Mouse (Mus musculus) intestine, embryonic 16.5 days (tissue): ENCODE measurements around the gene Vmn2r21. TPM values are rescaled to one million over a fixed set of nuclear protein-coding genes. Genes with fewer than 3 reads are reported as not detected.
"Not testable (repeated sequence)": the region's sequence is repeated elsewhere in the genome, so short reads cannot be mapped to it uniquely, and the experiment has no call there.

Experiments
- ATAC-seq: fragments of 200-750 bp; cut with Nextera tagmentation; 2 replicates; pipeline ENCODE4 v1.8.0; 2017; ENCODE audit warnings: moderate TSS enrichment, moderate library complexity
- H3K27ac ChIP-seq: fragments of 300-500 bp; sonication (generic); 2 replicates; pipeline ENCODE4 v1.5.1; 2014; ENCODE audit warnings: mild to moderate bottlenecking, low read length
- H3K27me3 ChIP-seq: fragments of 300-500 bp; sonication (generic); replicated peaks from 2 replicates; pipeline ENCODE4 v1.6.1; 2014; ENCODE audit warnings: low read length, control low read depth, mixed read lengths; ENCODE audit not compliant: control insufficient read depth, insufficient read depth
- H3K36me3 ChIP-seq: fragments of 300-500 bp; sonication (generic); 2 replicates; pipeline ENCODE4 v1.6.1; 2014; ENCODE audit warnings: low read length, control low read depth; ENCODE audit not compliant: control insufficient read depth, insufficient read depth
- H3K4me1 ChIP-seq: fragments of 300-500 bp; sonication (generic); 2 replicates; pipeline ENCODE4 v1.6.1; 2014; ENCODE audit warnings: low read length, control low read depth, mixed read lengths; ENCODE audit not compliant: control insufficient read depth, insufficient read depth
- H3K4me2 ChIP-seq: fragments of 300-500 bp; sonication (generic); 2 replicates; pipeline ENCODE4 v1.6.1; 2014; ENCODE audit warnings: low read depth, low read length, control low read depth
- H3K4me3 ChIP-seq: fragments of 300-500 bp; sonication (generic); 2 replicates; pipeline ENCODE4 v1.5.1; 2014; ENCODE audit warnings: mild to moderate bottlenecking, low read length
- H3K9ac ChIP-seq: fragments of 300-500 bp; sonication (generic); 2 replicates; pipeline ENCODE4 v1.6.1; 2014; ENCODE audit warnings: low read depth, low read length
- H3K9me3 ChIP-seq: fragments of 300-500 bp; sonication (generic); 2 replicates; pipeline ENCODE4 v1.6.1; 2016; ENCODE audit warnings: low read length, control low read depth; ENCODE audit not compliant: control insufficient read depth
- WGBS: fragments of 180-500 bp; shearing (Covaris S2); extraction: QIAGEN DNeasy Blood & Tissue Kit; methylation state at CpG from one replicate; pipeline ENCODE4 v1.1.7; 2014; 5-methylcytosine and 5-hydroxymethylcytosine counted together
- polyA plus RNA-seq: library from polyadenylated mRNA; unstranded; fragments of >200 nt; fragmentation: Nextera tagmentation; extraction: Ambion mirVana; gene quantifications from 2 replicates; pipeline ENCODE4 v1.2.1, GENCODE M21; 2015

Vmn2r21 gene
- not detected in 2 replicates for polyA plus RNA-seq

GRCm38 (mm10) chr6:123533306-123533705, at the start of gene Vmn2r21:
Gene Vmn2r21, minus strand, starts transcription at chr6:123533406.
- H3K9me3 ChIP-seq, H3K4me1 ChIP-seq, H3K36me3 ChIP-seq, H3K27me3 ChIP-seq, H3K9ac ChIP-seq, ATAC-seq, H3K27ac ChIP-seq, H3K4me2 ChIP-seq, H3K4me3 ChIP-seq: not testable (repeated sequence)
- WGBS: no CpG with 5 or more reads among the region's 4 CpGs

- H3K4me2 ChIP-seq, H3K27me3 ChIP-seq, H3K9ac ChIP-seq, H3K9me3 ChIP-seq, H3K4me1 ChIP-seq, H3K4me3 ChIP-seq, ATAC-seq, H3K27ac ChIP-seq, H3K36me3 ChIP-seq: not testable (repeated sequence)
- no CpG with 5 or more reads among the region's 2 CpGs for WGBS
These were observed 41.5 kb upstream of the Vmn2r21 start for GRCm38 (mm10) chr6:123574698-123575097.

- H3K4me3 ChIP-seq, ATAC-seq, H3K27me3 ChIP-seq, H3K9me3 ChIP-seq, H3K4me1 ChIP-seq, H3K27ac ChIP-seq, H3K4me2 ChIP-seq, H3K36me3 ChIP-seq, H3K9ac ChIP-seq: not testable (repeated sequence)
- WGBS: no CpG with 5 or more reads among the region's 1 CpGs
These were observed 6.5 kb upstream of the Vmn2r21 start for GRCm38 (mm10) chr6:123539755-123540154.

- not testable (repeated sequence) for H3K9ac ChIP-seq, H3K27me3 ChIP-seq, H3K4me3 ChIP-seq, ATAC-seq, H3K4me2 ChIP-seq, H3K36me3 ChIP-seq, H3K27ac ChIP-seq, H3K4me1 ChIP-seq, H3K9me3 ChIP-seq
- no CpG with 5 or more reads among the region's 8 CpGs for WGBS
These were observed 10.8 kb downstream of the Vmn2r21 start for GRCm38 (mm10) chr6:123522263-123523011.

- no CpG with 5 or more reads among the region's 5 CpGs for WGBS
- not testable (repeated sequence) for ATAC-seq, H3K27ac ChIP-seq, H3K4me2 ChIP-seq, H3K27me3 ChIP-seq, H3K36me3 ChIP-seq, H3K9ac ChIP-seq, H3K4me1 ChIP-seq, H3K4me3 ChIP-seq, H3K9me3 ChIP-seq
These were observed 60.2 kb downstream of the Vmn2r21 start for GRCm38 (mm10) chr6:123473045-123473444.

- not testable (repeated sequence) for ATAC-seq, H3K4me3 ChIP-seq, H3K27ac ChIP-seq, H3K4me2 ChIP-seq, H3K9me3 ChIP-seq, H3K4me1 ChIP-seq, H3K9ac ChIP-seq, H3K27me3 ChIP-seq, H3K36me3 ChIP-seq
- no CpG with 5 or more reads among the region's 2 CpGs for WGBS
These were observed 60.7 kb downstream of the Vmn2r21 start for GRCm38 (mm10) chr6:123472458-123472987.

GRCm38 (mm10) chr6:123468651-123469050, 64.6 kb downstream of the Vmn2r21 start:
- H3K4me3 ChIP-seq, H3K27ac ChIP-seq, H3K4me1 ChIP-seq, H3K9ac ChIP-seq, H3K36me3 ChIP-seq, ATAC-seq, H3K4me2 ChIP-seq, H3K27me3 ChIP-seq, H3K9me3 ChIP-seq: not testable (repeated sequence)
- WGBS: no CpG with 5 or more reads among the region's 1 CpGs

Other genes with a start within 250 kb of the Vmn2r21 start
- gene Clec4e, start 243.5 kb downstream of the Vmn2r21 start, polyA plus RNA-seq: 0.13 TPM in 1 of 2 replicates, not detected in the other
- not detected in 2 replicates for gene Vmn2r19, start 225.1 kb downstream of the Vmn2r21 start, polyA plus RNA-seq
- gene Vmn2r20, start 115.3 kb downstream of the Vmn2r21 start, polyA plus RNA-seq: not detected in 2 replicates
- gene Vmn2r22, start 117.3 kb upstream of the Vmn2r21 start, polyA plus RNA-seq: not detected in 2 replicates
- not detected in 2 replicates for gene Vmn2r23, start 169.3 kb upstream of the Vmn2r21 start, polyA plus RNA-seq
- not detected in 2 replicates for gene Vmn2r24, start 245.5 kb upstream of the Vmn2r21 start, polyA plus RNA-seq